Mouse (Mus musculus) liver, postnatal 0 days (tissue): Measurements from ENCODE around the gene Ppp2r5d.

Experiments
- CTCF ChIP-seq: sonication (generic); IDR thresholded peaks from 2 replicates; pipeline ENCODE4 v1.5.1; 2016; ENCODE audit warnings: antibody characterized with exemption, low read depth
- EP300 ChIP-seq: IDR thresholded peaks from 2 replicates; pipeline ENCODE4 v1.6.1; 2016; ENCODE audit warnings: antibody characterized with exemption, low read depth, mild to moderate bottlenecking

GRCm38 (mm10) chr17:46669911-46670310 lies 35.0 kb downstream of the Ppp2r5d start:
- TF ChIP-seq CTCF (no peak), EP300 (no peak)
